Mouse (Mus musculus): Measurements from ENCODE around the gene Oscar. TPM values are rescaled to one million over a fixed set of nuclear protein-coding genes. Genes with fewer than 3 reads are reported as not detected.

Gene Oscar
- under 1 TPM; 0.19 to 0.34 TPM for total RNA-seq (2021)
- long read RNA-seq, experiment 1 = 0 reads
- long read RNA-seq, experiment 2 = 0 reads

DNA sequence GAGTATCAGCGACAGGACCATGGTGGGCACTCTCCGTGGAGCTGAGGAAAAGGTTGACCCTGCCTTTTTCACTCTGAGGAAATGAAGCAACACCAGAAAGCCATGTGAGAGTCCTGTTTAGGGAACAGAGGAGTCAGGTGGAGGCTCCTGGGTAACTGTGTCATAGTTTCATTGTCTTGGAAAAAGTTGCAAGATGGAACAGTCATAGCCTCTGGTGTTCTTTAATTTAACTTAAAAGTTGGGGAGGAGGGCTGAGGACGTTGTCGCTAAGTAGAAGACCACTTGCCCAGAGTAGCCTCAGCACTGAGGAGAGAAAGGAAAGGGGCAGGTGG is at the start of gene Oscar:
Oscar (minus strand) TSS at position 101 of the 332 bp plus-strand sequence.
- intact Hi-C loops (cut with DNase I) = no loop called here
- no peak for DNase-seq

DNA sequence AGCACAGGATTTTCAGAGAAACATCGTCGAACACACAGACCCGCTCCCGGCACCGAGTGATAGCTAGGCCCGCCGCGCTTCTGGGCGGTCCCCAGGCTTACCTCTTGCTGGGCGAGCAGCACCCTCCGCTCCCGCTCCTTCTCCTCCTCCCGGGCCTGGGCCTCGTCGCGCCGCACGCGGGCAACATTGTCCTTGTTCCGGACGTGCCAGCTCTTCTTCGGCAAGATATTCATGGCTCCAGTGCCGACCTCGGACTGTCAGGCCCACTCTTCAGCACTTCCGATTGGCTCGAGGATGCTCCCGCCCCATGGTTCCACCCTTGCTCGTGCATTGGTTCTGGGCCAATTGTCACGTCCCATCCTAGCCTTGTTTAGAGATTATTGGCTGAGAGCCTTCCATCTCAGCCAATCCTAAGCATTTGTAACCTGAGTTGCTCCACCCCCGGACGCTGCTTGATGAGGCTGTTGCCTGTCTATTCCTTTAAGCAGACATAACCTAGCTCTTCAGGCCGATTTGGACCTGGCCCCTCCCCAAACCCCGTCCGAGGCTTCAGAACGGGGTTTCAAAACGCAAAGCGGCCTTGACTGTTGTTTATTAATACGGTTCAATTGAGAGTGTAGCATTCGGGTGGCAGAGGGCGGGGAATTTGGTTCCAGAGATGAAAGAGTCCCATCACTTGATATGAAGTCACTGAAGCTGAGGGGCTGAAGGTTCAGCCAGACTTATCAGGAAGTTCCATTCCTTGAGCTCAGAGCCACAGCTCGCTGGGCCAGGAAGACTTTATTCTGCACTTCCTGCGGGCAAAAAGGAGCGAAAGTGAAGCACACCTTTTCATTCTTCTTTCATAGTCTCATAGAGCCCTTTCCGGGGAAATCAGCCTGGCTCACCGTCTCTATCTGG is 49.5 kb upstream of the Oscar start, which contains the start of gene Leng1:
Leng1 (minus strand) TSS at position 626 of the 900 bp plus-strand sequence.
- DNase-seq = peak; percentile 94 to 96
- intact Hi-C loops (cut with DNase I) = loop anchor here (5.0 to 10.0 kb wide), 2 partner anchors 58 to 479 kb away; no protein-coding TSS in a partner anchor

DNA sequence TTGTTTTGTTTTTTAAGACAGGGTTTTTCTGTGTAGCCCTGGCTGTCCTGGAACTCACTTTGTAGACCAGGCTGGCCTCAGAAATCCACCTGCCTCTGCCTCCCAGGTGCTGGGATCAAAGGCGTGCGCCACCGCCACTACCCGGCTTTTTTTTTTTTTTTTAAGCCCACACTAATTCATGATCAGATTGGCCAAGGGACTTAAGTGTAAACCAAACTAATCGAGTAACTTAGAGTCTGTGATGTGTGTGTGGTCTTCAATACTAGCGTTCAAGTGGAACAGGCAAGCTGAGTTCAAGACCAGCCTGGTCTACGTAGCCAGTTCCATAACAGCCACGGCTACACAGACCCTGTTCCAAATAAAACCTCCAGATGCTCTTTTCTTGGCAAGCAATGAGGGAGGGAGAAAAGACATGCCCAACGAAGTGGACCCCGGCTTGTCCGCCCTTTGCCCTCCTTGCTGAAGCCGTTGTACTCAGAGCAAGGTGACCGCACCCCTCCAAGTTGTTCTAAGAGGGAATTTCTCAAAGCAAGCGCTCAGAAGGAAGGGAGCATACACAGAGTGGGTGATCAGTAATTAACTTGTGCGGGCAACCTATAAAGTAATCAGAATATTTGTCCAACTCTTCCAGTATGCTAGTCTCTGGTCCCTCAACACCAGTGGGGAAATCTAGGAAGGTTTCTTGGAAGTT is 48.7 kb upstream of the Oscar start:
- intact Hi-C loops (cut with DNase I) = loop anchor here (5.0 to 10.0 kb wide), 2 partner anchors 57 to 480 kb away; no protein-coding TSS in a partner anchor
- peak in 1 of 2 experiments; percentile 23 for DNase-seq

DNA sequence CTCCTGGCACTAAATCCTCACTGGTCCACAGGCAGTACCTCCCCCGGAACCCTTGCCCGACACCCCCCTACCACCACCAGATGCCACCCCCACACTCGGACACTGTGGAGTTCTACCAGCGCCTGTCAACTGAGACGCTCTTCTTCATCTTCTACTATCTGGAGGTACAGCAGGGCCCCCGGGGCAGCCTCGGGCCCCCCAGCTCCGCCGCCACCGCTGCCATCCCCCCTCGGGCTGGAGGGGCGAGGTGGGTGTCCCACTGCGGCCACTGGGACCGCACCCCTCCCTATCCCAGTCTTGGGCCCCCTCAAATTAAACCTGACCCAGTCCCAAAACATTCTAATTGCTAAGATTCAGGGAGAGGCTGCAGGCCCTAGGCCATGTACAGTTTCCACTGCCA is 42.6 kb upstream of the Oscar start:
- intact Hi-C loops (cut with DNase I) = no loop called here
- DNase-seq = no peak

DNA sequence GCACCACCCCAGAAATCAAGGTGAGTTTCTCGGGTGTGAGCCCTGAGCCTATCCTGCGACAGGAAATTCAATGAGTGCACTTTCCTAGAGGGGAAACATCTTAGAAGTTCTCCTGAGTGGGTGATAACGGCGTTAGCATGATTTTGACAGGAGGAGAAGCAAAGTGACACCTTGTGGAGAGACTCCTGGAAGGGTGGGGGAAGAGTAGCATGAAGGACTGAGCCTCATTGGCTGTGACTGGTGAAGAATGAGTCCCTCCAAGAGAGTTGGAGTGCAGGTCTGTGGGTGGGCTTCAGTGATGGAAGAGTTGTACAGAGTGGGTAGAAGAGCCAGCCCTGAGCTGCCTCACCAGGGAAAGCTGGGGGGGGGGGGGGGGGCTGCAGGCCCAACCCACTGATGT is 41.0 kb upstream of the Oscar start:
- no peak for DNase-seq
- intact Hi-C loops (cut with DNase I) = no loop called here

DNA sequence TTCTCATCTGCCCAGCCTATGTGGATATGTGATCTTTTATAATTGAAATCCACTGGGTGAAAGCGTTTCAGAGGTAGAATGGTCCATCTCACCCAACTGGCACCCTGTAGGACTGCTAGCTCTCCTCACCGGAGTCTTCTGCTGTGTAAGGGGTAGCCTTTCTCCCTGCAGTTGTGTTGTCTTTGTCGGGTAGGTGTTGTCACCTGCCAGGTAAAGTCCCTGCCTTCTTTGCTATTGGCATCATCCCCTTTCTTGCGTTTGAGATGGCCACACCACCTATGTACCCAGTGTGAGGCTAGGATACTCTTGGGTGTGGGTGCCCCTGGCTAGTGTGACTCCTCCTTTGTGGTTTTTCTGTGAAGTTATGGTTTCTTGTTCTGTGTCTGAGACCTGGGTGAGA is 30.7 kb upstream of the Oscar start:
- intact Hi-C loops (cut with DNase I) = loop anchor here (2.0 kb wide), 1 partner anchor 16 kb away; no protein-coding TSS in a partner anchor

DNA sequence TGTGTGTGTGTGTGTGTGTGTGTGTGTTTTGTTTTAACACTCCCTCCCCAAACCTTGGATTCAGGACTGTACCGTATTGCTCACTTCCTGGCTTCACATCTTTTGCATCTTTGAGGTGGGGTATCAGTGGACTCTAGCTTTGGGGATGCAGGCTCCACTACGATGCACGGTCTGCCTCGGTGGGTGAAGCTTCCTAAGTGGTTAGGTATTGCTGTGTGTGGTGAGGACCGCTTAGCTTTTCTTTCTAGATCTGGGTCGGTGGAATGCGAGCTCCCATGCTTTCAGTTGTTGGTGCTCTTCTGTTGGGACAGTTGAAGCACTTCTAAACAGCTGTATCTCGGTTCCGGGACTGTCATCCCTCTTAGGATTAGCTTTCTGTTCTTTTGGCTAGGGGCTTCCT is 30.2 kb upstream of the Oscar start:
- intact Hi-C loops (cut with DNase I) = loop anchor here (2.0 kb wide), 1 partner anchor 17 kb away; no protein-coding TSS in a partner anchor
- DNase-seq = no peak

More for the DNA sequence above, 30.7 kb upstream of the Oscar start:
- no peak for DNase-seq

DNA sequence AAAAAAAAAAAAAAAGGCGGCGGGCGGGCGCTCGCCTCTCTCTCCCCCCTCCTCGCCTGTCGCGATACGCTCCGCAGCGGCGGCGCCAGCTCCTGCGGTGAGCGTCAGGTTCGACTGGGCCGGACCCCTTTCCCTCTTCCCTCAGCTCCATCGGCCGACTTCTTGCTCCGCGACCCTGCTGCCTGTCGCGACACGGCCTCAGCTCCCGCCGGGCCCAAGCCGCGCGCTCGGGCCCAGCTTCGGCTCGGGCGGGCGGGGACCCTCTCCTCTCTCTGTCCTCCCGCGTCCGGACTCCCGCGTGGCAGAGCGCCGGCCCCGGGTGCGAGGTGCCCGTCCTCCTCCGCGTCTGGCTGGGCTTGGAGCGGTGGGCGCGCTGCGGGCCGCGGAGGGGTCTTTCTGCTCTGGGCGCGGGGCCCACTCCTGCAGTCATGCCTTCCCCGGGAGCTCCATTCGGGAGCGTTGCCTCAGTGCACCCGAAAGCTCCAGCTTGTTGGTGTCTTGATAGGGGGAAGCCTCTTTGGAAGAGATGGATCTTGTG is 29.6 kb upstream of the Oscar start:
- no peak for DNase-seq
- intact Hi-C loops (cut with DNase I) = loop anchor here (2.0 kb wide), 2 partner anchors 17 to 47 kb away; partner anchors contain the start of genes Mboat7 and Tsen34

DNA sequence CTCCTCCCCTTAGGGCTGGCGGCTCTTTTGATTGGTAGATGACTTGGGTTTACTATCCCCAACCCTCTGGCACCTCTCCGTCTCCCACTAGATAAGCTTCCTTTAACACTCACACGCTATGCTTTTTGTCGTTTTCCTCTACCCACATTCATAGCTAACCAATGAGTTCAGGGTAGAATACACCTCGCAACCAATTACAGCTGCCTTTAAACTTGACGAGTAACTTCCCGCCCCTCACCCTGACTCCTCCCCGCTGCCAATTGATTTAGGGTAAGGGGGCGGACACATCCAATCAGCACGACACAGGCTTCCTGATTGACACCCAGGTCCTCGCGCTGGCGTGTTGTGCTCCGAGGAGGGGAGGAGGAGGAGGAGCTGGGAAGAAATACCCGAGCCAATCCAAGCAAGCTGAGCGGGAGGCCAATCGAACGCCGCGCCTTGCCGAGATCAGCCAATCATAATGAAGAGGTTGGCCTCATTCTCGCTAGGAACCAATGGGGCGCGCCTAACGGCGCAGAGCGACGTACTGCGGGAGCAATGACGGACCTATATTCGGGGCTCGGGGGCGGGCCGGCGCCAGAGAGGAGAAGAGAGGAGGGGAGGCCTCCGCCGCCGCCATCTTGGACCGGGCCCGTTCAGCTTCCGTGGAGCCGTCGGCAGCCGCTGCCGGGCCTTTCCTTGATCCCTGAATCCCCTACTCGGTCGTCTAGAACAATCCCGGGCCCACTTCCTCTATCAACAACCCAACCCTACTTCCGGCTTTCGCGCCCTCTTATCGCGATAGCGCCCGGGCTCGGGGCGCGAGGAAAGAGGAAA is 28.9 kb upstream of the Oscar start, which contains the start of gene Cnot3:
Cnot3 (plus strand) TSS at position 597 of the 816 bp plus-strand sequence.
- DNase-seq = peak; percentile 94 to 95
- intact Hi-C loops (cut with DNase I) = loop anchor here (2.0 kb wide), 1 partner anchor 48 kb away; the partner anchor contains the start of genes Mboat7 and Tsen34

DNA sequence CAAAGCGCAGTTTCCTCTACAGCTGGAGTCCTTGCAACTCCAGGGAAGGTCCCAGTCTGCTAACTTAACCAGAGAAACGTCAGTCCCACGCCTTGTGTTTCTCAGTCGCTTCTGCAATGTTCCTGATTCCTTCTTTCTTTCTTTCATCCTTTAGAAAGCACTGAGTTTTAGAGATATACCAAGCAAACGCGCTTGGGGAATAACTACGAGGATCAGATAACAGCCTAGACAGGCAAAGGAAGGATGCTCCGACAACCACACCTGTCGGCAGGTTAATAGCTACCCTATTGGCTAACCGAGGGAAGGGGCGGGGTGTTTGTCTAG is 28.4 kb upstream of the Oscar start:
- no peak for DNase-seq
- intact Hi-C loops (cut with DNase I) = loop anchor here (2.0 kb wide), 1 partner anchor 48 kb away; the partner anchor contains the start of genes Mboat7 and Tsen34

DNA sequence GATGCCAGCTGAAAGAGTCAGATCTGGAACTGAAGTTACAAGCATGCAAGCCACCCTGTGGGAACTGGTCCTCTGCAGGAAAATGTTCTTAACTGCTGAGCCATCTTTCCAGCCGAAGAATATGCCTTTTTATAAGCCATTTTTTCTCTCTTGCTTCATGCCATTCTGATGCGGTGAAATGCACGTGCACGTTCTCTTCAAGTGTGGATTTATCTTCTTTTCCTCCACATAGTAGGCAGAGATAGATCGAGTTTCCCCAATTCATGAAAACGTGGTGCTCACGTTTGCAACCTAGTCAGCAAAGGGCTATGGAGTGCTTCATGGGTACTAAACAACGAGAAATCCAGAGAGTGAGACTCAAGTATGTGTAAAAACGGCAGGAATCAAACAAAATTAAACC is 27.9 kb upstream of the Oscar start:
- intact Hi-C loops (cut with DNase I) = loop anchor here (2.0 kb wide), 1 partner anchor 49 kb away; the partner anchor contains the start of genes Mboat7 and Tsen34
- DNase-seq = no peak

DNA sequence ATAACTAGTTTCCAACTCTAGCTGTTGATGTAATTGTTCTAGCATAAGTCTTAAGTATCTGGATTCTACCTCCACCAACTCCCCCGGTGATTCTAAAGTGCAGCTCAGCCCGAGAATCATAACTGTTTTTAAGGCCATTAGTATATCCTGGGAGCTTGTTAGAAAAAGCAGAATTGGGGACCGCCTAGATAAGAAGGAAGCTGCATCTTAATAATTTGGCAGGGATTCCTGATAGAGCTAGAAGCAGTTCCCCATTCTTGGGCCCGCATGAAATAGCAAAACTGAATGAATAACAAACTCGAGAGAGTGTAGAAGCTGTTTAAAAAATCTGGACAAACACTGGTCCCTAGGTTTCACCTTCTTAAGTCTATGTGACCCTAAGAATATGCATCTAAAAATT is 27.5 kb upstream of the Oscar start:
- intact Hi-C loops (cut with DNase I) = no loop called here
- no peak for DNase-seq

DNA sequence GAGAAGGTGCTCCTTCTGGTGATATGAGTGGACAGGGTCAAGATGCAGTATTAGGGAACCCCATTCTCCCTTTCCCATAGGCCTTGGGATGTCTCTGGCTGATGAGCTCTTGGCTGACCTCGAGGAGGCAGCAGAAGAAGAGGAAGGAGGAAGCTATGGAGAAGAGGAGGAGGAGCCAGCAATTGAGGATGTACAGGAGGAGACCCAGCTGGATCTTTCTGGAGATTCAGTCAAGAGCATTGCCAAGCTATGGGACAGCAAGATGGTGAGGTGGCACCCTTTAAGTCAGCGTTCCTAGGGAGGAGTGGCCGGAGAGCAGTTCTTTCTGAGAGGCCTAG is 14.5 kb upstream of the Oscar start:
- no peak for DNase-seq
- intact Hi-C loops (cut with DNase I) = loop anchor here (5.0 kb wide), 1 partner anchor 72 kb away; the partner anchor contains the start of gene Rps9

DNA sequence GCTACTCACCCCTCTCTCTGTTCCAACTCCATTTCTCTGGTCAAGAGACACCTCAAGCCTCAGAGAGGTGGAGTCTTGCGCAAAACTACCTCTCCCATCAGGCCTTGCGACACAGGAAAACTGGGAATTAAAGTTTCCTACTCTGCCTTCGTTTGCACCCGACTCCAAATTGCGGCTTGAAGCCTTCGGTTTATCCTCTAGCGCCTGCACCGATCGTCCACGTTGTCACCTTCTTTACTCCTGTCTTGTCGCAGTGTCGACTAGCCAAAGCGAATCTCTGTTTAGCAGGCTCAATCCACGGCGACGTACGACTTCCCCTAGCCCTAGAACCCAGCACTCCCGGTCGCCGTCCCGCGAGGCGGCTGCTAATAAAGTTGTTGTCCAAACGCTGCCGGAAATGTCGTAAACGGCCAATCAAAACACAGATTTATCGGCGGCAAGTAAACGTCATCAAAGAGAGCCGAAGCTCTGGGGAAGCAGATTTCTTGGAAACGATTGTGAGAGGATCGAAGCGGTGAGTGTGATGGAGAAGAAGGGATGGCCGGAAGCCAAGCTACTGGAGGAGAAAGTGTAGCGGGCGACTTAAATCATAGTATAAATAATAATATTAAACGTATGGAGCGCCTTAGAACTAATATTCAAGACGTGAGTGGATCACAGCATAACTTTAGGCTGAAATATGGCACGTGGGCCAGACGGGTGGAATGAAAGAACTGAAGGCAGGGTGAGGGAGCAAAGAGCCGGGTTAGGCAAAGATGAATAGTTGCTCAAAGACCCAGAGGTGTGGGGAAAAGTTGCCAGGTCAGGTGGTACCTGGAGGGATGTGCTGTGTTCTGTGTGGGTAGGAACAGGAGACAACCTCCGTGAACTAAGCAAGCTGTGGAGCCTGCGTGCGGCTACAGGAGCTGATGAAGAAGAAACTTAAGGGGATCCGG is 13.9 kb upstream of the Oscar start, which contains the start of the genes Tfpt and Prpf31:
Tfpt (minus strand) TSS at position 387 of the 935 bp plus-strand sequence.
Prpf31 (plus strand) TSS at position 443 of the 935 bp plus-strand sequence.
- intact Hi-C loops (cut with DNase I) = loop anchor here (1.0 to 5.0 kb wide), 2 partner anchors 13 to 72 kb away; partner anchors contain the start of genes Ndufa3 and Rps9
- peak; percentile 89 to 91 for DNase-seq

DNA sequence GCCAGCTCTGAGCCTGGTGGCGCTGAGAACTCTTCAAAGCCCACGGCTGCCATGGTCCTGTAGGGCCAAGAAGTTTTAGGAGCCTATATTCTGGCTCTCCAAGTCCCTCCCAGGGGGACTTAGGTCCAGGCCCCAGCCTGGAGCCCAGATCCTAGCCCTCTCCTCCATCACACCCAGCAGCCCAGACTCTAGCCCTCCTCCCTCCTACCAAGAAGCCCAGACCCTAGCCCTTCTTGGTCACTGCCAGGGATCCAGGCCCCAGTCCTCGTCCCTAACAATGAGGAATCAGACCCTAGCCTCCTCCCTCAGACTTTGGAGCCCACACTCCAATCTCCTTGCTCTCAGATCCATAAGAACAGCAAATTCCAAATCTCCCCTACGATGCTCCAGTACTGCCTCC is 13.1 kb upstream of the Oscar start:
- intact Hi-C loops (cut with DNase I) = loop anchor here (1.0 kb wide), 1 partner anchor 12 kb away; the partner anchor contains the start of gene Ndufa3
- no peak for DNase-seq

DNA sequence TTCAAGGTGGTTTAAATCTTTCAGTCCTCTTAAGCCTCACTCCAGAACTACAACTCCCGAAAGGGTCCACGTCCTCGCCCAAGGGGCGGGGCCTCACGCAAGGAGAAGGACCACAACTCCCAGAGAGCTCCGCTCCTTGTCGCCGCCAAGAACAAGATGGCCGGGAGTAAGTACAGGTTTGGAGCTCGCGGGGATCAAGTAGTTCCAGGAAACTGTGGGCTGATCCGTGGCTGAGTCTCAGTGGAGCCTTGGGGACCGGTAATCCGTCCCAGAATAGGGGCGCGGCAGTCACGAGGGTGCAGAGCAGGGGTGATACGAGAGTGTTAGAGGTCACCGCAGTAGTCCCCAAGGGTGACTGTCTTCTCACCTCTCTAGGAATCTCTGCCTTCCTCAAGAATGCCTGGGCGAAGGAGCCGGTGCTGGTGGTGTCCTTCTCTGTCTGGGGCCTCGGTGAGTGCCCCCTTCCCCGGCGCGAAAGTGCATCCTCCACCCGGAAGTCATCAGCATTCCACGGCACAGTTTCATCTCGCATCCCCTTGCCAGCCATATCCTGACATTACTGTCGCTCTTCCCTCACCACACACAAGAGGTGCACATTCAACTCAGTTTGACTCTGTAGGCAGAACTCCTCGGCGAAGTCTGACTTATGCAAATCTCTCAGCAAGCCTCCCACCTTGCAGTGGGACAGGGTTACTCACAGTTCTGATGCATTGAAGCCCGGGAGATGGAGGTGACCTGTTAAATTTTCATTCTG is 1.5 kb upstream of the Oscar start, which contains the start of gene Ndufa3:
Ndufa3 (plus strand) TSS at position 132 of the 754 bp plus-strand sequence.
- peak; percentile 86 to 88 for DNase-seq
- intact Hi-C loops (cut with DNase I) = loop anchor here (1.0 kb wide), 1 partner anchor 12 kb away; the partner anchor contains the start of genes Prpf31 and Tfpt

Data from heart, postnatal 14 days (tissue).